8 mouse cellular contexts compared by ENCODE assay signal in the genomic region with DNA sequence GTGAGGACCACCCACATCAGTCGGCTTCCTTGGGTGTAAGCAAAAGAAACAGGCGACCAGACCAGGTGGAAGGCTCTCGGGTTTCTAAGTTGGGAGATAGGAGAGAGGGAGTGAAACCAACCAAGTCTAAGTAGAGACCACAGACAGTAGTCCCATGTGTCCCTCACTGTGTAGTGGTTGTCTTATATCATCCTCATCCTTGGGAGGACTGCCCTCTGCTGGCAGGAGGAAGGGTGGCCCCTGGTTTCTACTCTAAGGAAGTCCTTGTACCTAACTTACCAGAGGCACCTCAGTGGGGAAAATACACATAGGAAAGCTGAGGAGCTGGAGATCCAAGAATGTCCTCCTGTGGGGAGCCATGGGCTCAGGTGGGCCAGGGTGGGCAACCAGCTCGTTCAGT. TPM values are rescaled to one million over a fixed set of nuclear protein-coding genes. Genes with fewer than 3 reads are reported as not detected.
DNase-seq lines count a peak whose midpoint lies in the region; ATAC-seq and TF ChIP-seq lines count a peak whose summit lies in the region.
"Had no signal": no experiment of that assay in that cellular context is flagged by ENCODE, and none has a peak within 500 bp of the region (broad histone marks: within the 10 kb centered on the region; RNA-seq: fewer than 3 reads in every experiment).

No protein-coding gene starts in this region.

- peak; percentile 82 for TF ChIP-seq CTCF in ES-Bruce4 (IDR thresholded peaks at IDR 0.05; ENCODE audit: low read depth, low read length)
- TF ChIP-seq CTCF in Patski (IDR thresholded peaks at IDR 0.05): peak; percentile 78

- no peaks in the 10 kb centered on the region for H3K4me1 ChIP-seq in ES-Bruce4 (ENCODE audit: control insufficient read depth, insufficient read depth, low read length)
- no peaks in the 10 kb centered on the region for H3K4me1 ChIP-seq in hindbrain, embryonic 11.5 days (replicated peaks; ENCODE audit: control insufficient read depth, insufficient read depth, low read length)
- H3K4me1 ChIP-seq in stomach, embryonic 14.5 days (ENCODE audit: control insufficient read depth, insufficient read depth, low read length): no peaks in the 10 kb centered on the region
- H3K4me1 ChIP-seq: limb, embryonic 15.5 days had no signal

- WGBS in hindbrain, embryonic 11.5 days: 34% methylated on average over 4 of the region's 4 CpGs
- 40% methylated on average over 4 of the region's 4 CpGs for WGBS in stomach, embryonic 14.5 days

- no peak for DNase-seq in Patski (ENCODE audit: low read depth, low spot score)
- DNase-seq in hindbrain, embryonic 11.5 days (ENCODE audit: low spot score): peak; percentile 70
- DNase-seq in layer of hippocampus, adult 9-10 months (ENCODE audit: low spot score): peak; percentile 61
- peak; percentile 47 to 62 for DNase-seq in lung, postnatal 4 days

- no peak for TF ChIP-seq POLR2A in ES-Bruce4 (IDR thresholded peaks at IDR 0.05; ENCODE audit: insufficient read depth, low read length)

- TF ChIP-seq EP300 in ES-Bruce4 (IDR thresholded peaks at IDR 0.05; ENCODE audit: insufficient read depth, low read depth, low read length): no peak

- H3K27me3 ChIP-seq in ES-Bruce4 (ENCODE audit: control insufficient read depth, insufficient read depth, low read length, poor library complexity, severe bottlenecking): no peaks in the 10 kb centered on the region
- peaks cover 3% of the 10 kb centered on the region for H3K27me3 ChIP-seq in Patski
- no peaks in the 10 kb centered on the region for H3K27me3 ChIP-seq in hindbrain, embryonic 11.5 days (ENCODE audit: control insufficient read depth, insufficient read depth, low read length)
- no peaks in the 10 kb centered on the region for H3K27me3 ChIP-seq in stomach, embryonic 14.5 days (ENCODE audit: control insufficient read depth, insufficient read depth, low read length)
- H3K27me3 ChIP-seq: limb, embryonic 15.5 days had no signal

- no peaks in the 10 kb centered on the region for H3K36me3 ChIP-seq in ES-Bruce4 (ENCODE audit: control insufficient read depth, insufficient read depth, low read length, poor library complexity, severe bottlenecking)
- H3K36me3 ChIP-seq in hindbrain, embryonic 11.5 days (ENCODE audit: control insufficient read depth, insufficient read depth, low read length): no peaks in the 10 kb centered on the region
- no peaks in the 10 kb centered on the region for H3K36me3 ChIP-seq in stomach, embryonic 14.5 days (ENCODE audit: control insufficient read depth, insufficient read depth, low read length)
- H3K36me3 ChIP-seq: limb, embryonic 15.5 days had no signal

- CTCF ChIA-PET in Patski (lab: Charles Lee): no interaction called here

- POLR2A ChIA-PET in Patski (lab: Charles Lee): no interaction called here

- H3K4me2 ChIP-seq in hindbrain, embryonic 11.5 days (replicated peaks; ENCODE audit: low read depth, low read length): no peak overlapping the region
- H3K4me2 ChIP-seq in stomach, embryonic 14.5 days (replicated peaks; ENCODE audit: low read depth, low read length): no peak overlapping the region
- H3K4me2 ChIP-seq: limb, embryonic 15.5 days had no signal

- no peak overlapping the region for H3K27ac ChIP-seq in ES-Bruce4 (ENCODE audit: insufficient read depth, low read length)
- H3K27ac ChIP-seq in hindbrain, embryonic 11.5 days (ENCODE audit: low read depth, low read length): no peak overlapping the region
- no peak overlapping the region for H3K27ac ChIP-seq in stomach, embryonic 14.5 days (ENCODE audit: low read length)
- H3K27ac ChIP-seq: limb, embryonic 15.5 days had no signal

- H3K9me3 ChIP-seq in ES-Bruce4 (replicated peaks; ENCODE audit: control insufficient read depth, insufficient read depth, low read length, poor library complexity, severe bottlenecking): no peaks in the 10 kb centered on the region
- H3K9me3 ChIP-seq in hindbrain, embryonic 11.5 days (ENCODE audit: control insufficient read depth, low read length): no peaks in the 10 kb centered on the region
- H3K9me3 ChIP-seq in stomach, embryonic 14.5 days (ENCODE audit: control insufficient read depth, low read depth, low read length): no peaks in the 10 kb centered on the region
- H3K9me3 ChIP-seq: limb, embryonic 15.5 days had no signal

- ATAC-seq in Patski: peak; percentile 54
- ATAC-seq in common myeloid progenitor, adult 5-6 weeks (replicated peaks; ENCODE audit: low read depth, poor library complexity, severe bottlenecking): peak; percentile 74
- peak; percentile 72 for ATAC-seq in hindbrain, embryonic 11.5 days (ENCODE audit: low FRiP score)
- 0 out of 2 replicates have a peak, but pooled peaks have one; percentile 26 for ATAC-seq in stomach, embryonic 14.5 days (ENCODE audit: insufficient number of reproducible peaks, insufficient read depth, low FRiP score, low read depth)

- no peak overlapping the region for H3K9ac ChIP-seq in ES-Bruce4 (ENCODE audit: low read depth, poor library complexity, severe bottlenecking)
- H3K9ac ChIP-seq in hindbrain, embryonic 11.5 days (ENCODE audit: low read depth, low read length): no peak overlapping the region
- H3K9ac ChIP-seq in stomach, embryonic 14.5 days (replicated peaks; ENCODE audit: low read depth, low read length): no peak overlapping the region
- H3K9ac ChIP-seq: limb, embryonic 15.5 days had no signal

- in situ Hi-C loops in Patski (cut with MboI; ENCODE audit: low pct_unique_long_range_greater_than_20kb): no loop called here

- no peak overlapping the region for H3K4me3 ChIP-seq in ES-Bruce4 (ENCODE audit: low read depth, low read length)
- H3K4me3 ChIP-seq in hindbrain, embryonic 11.5 days (ENCODE audit: low read depth, low read length): no peak overlapping the region
- no peak overlapping the region for H3K4me3 ChIP-seq in stomach, embryonic 14.5 days (ENCODE audit: low read depth, low read length)
- H3K4me3 ChIP-seq: limb, embryonic 15.5 days had no signal

RNA-seq across cellular contexts. Expression of a gene that starts 23.8 kb away (rescaled TPM):
- polyA plus RNA-seq in ES-Bruce4 (2011; ENCODE audit: insufficient read depth, insufficient read length, low read depth, missing spikeins) (0.25 and 0.75 TPM in 2 replicates), Patski (2021) (not detected)
- total RNA-seq in common myeloid progenitor, adult 5-6 weeks (2017): not detected in 2 replicates
- polyA plus RNA-seq in hindbrain, embryonic 11.5 days (2014; fragmentation: Nextera tagmentation; extraction: Ambion mirVana): 0.66 and 0.77 TPM in 2 replicates
- polyA plus RNA-seq in stomach, embryonic 14.5 days (2014; fragmentation: Nextera tagmentation; extraction: Ambion mirVana): not detected in 2 replicates

RNA-seq across cellular contexts. Expression of a gene that starts 44.5 kb away (rescaled TPM):
- polyA plus RNA-seq in ES-Bruce4 (2011; ENCODE audit: insufficient read depth, insufficient read length, low read depth, missing spikeins) (0.25 TPM in 1 of 2 replicates, not detected in the other), Patski (2021) (44.3 TPM)
- total RNA-seq in common myeloid progenitor, adult 5-6 weeks (2017): not detected in 2 replicates
- 0.14 and 0.23 TPM in 2 replicates for polyA plus RNA-seq in hindbrain, embryonic 11.5 days (2014; fragmentation: Nextera tagmentation; extraction: Ambion mirVana)
- 0.58 and 1.4 TPM in 2 replicates for polyA plus RNA-seq in stomach, embryonic 14.5 days (2014; fragmentation: Nextera tagmentation; extraction: Ambion mirVana)

Comparison
In these comparisons a context has a peak if more than half of its experiments do, and no peak if none do; other contexts are left out.
1. RNA of a gene that starts 44.5 kb away (polyA plus RNA-seq): 44.3 TPM in Patski (single experiment); 0.58 to 1.4 TPM in stomach, embryonic 14.5 days, 0.25 TPM in ES-Bruce4 and 0.14 to 0.23 TPM in hindbrain, embryonic 11.5 days; every median in the first group is over 10 times any median in the second.
2. Peak in every context shown above with its lines, with median percentiles within 50 percentile points of each other: ATAC-seq.